Mouse (Mus musculus) liver, embryonic 13.5 days (tissue): ENCODE measurements around the gene Cd72. TPM values are rescaled to one million over a fixed set of nuclear protein-coding genes. Genes with fewer than 3 reads are reported as not detected.

Source experiments
- ATAC-seq: fragments of 200-750 bp; cut with Nextera tagmentation; 2 replicates; pipeline ENCODE4 v1.8.0; 2017; ENCODE audit warnings: low read depth, mild to moderate bottlenecking, moderate number of reproducible peaks, moderate library complexity
- DNase-seq: peaks from one replicate; pipeline ENCODE4 v3.0.0; 2022
- H3K27ac ChIP-seq: fragments of 300-500 bp; sonication (generic); 2 replicates; pipeline ENCODE4 v1.5.1; 2015; ENCODE audit warnings: moderate library complexity, mild to moderate bottlenecking, inconsistent platforms
- H3K27me3 ChIP-seq: fragments of 300-500 bp; sonication (generic); 2 replicates; pipeline ENCODE4 v1.6.1; 2015; ENCODE audit warnings: mild to moderate bottlenecking, inconsistent platforms
- H3K36me3 ChIP-seq: fragments of 300-500 bp; sonication (generic); 2 replicates; pipeline ENCODE4 v1.6.1; 2015; ENCODE audit warnings: mild to moderate bottlenecking, inconsistent platforms
- H3K4me1 ChIP-seq: fragments of 300-500 bp; sonication (generic); replicated peaks from 2 replicates; pipeline ENCODE4 v1.6.1; 2015; ENCODE audit warnings: inconsistent platforms
- H3K4me2 ChIP-seq: fragments of 300-500 bp; sonication (generic); 2 replicates; pipeline ENCODE4 v1.6.1; 2015; ENCODE audit warnings: inconsistent platforms, mild to moderate bottlenecking, moderate library complexity
- H3K4me3 ChIP-seq: fragments of 300-500 bp; sonication (generic); replicated peaks from 2 replicates; pipeline ENCODE4 v1.5.1; 2015; ENCODE audit warnings: mild to moderate bottlenecking, inconsistent platforms
- H3K9ac ChIP-seq: fragments of 300-500 bp; sonication (generic); 2 replicates; pipeline ENCODE4 v1.6.1; 2015; ENCODE audit warnings: mild to moderate bottlenecking, inconsistent platforms
- H3K9me3 ChIP-seq: fragments of 300-500 bp; sonication (generic); replicated peaks from 2 replicates; pipeline ENCODE4 v1.6.1; 2016; ENCODE audit warnings: inconsistent platforms
- whole genome bisulfite sequencing: fragments of 180-500 bp; shearing (Covaris S2); methylation state at CpG from one replicate; pipeline ENCODE4 v1.1.7; 2015; ENCODE audit not compliant: insufficient replicate concordance; 5-methylcytosine and 5-hydroxymethylcytosine counted together
- polyA plus RNA-seq: library from polyadenylated mRNA; unstranded; fragments of >200 nt; fragmentation: Nextera tagmentation; extraction: Ambion mirVana; gene quantifications from 2 replicates; pipeline ENCODE4 v1.2.1, GENCODE M21; 2015

Cd72 gene
- polyA plus RNA-seq, 1 experiment from 2014 or later = 0.70 TPM

- Histone ChIP-seq H3K4me3 (no peak overlapping the region), H3K36me3 (0 out of 2 replicates have a peak, but pooled peaks cover 7% of the 10 kb centered on the region), H3K27me3 (peaks cover 88% of the 10 kb centered on the region), H3K4me2 (no peak overlapping the region), H3K27ac (no peak overlapping the region), H3K9me3 (no peaks in the 10 kb centered on the region), H3K4me1 (peaks cover 16% of the 10 kb centered on the region), H3K9ac (no peak overlapping the region)
- 44% methylated on average over 10 of the region's 10 CpGs for WGBS
- DNase-seq (no peak), ATAC-seq (no peak)
Measured at GRCm38 (mm10) chr4:43426487-43426886, 27.9 kb downstream of the Cd72 start.

GRCm38 (mm10) chr4:43425648-43426380, 28.6 kb downstream of the Cd72 start:
- H3K9ac ChIP-seq = no peak overlapping the region
- peaks cover 18% of the 10 kb centered on the region for H3K4me1 ChIP-seq
- ATAC-seq = no peak
- no peak for DNase-seq
- H3K9me3 ChIP-seq = no peaks in the 10 kb centered on the region
- 16% methylated on average over 30 of the region's 31 CpGs for WGBS
- peak overlapping the region; percentile 30 for H3K4me3 ChIP-seq
- 0 out of 2 replicates have a peak, but pooled peaks cover 7% of the 10 kb centered on the region for H3K36me3 ChIP-seq
- no peak overlapping the region for H3K27ac ChIP-seq
- peak overlapping the region; percentile 50 for H3K4me2 ChIP-seq
- peaks cover 86% of the 10 kb centered on the region for H3K27me3 ChIP-seq

GRCm38 (mm10) chr4:43425197-43425596, 29.2 kb downstream of the Cd72 start:
- peak overlapping the region; percentile 50 for H3K4me2 ChIP-seq
- H3K9ac ChIP-seq = no peak overlapping the region
- peaks cover 18% of the 10 kb centered on the region for H3K4me1 ChIP-seq
- ATAC-seq (no peak), DNase-seq (no peak)
- 0 out of 2 replicates have a peak, but pooled peaks cover 7% of the 10 kb centered on the region for H3K36me3 ChIP-seq
- WGBS = 18% methylated on average over 14 of the region's 14 CpGs
- H3K27me3 ChIP-seq = peaks cover 79% of the 10 kb centered on the region
- H3K9me3 ChIP-seq = no peaks in the 10 kb centered on the region
- no peak overlapping the region for H3K27ac ChIP-seq
- peak overlapping the region; percentile 30 for H3K4me3 ChIP-seq

- Histone ChIP-seq H3K4me1 (peaks cover 23% of the 10 kb centered on the region), H3K27me3 (peaks cover 70% of the 10 kb centered on the region), H3K4me3 (no peak overlapping the region), H3K9me3 (no peaks in the 10 kb centered on the region), H3K9ac (no peak overlapping the region), H3K36me3 (0 out of 2 replicates have a peak, but pooled peaks cover 7% of the 10 kb centered on the region), H3K4me2 (no peak overlapping the region), H3K27ac (no peak overlapping the region)
- 69% methylated on average over 9 of the region's 9 CpGs for WGBS
- no peak for DNase-seq
- ATAC-seq = no peak
Measured at GRCm38 (mm10) chr4:43424072-43424471, 30.4 kb downstream of the Cd72 start.

- ATAC-seq (no peak), DNase-seq (no peak)
- H3K27ac ChIP-seq = no peak overlapping the region
- H3K4me3 ChIP-seq = no peak overlapping the region
- H3K36me3 ChIP-seq = 0 out of 2 replicates have a peak, but pooled peaks cover 7% of the 10 kb centered on the region
- no peak overlapping the region for H3K9ac ChIP-seq
- no peaks in the 10 kb centered on the region for H3K9me3 ChIP-seq
- no peak overlapping the region for H3K4me2 ChIP-seq
- peaks cover 63% of the 10 kb centered on the region for H3K27me3 ChIP-seq
- 69% methylated on average over 20 of the region's 20 CpGs for WGBS
- peaks cover 22% of the 10 kb centered on the region for H3K4me1 ChIP-seq
Measured at GRCm38 (mm10) chr4:43423267-43423934, 31.0 kb downstream of the Cd72 start.

- Histone ChIP-seq H3K27ac (no peak overlapping the region), H3K9ac (no peak overlapping the region), H3K27me3 (peaks cover 47% of the 10 kb centered on the region), H3K4me2 (no peak overlapping the region), H3K9me3 (no peaks in the 10 kb centered on the region), H3K4me1 (peaks cover 31% of the 10 kb centered on the region), H3K36me3 (0 out of 2 replicates have a peak, but pooled peaks cover 7% of the 10 kb centered on the region), H3K4me3 (no peak overlapping the region)
- 55% methylated on average over 28 of the region's 28 CpGs for WGBS
- DNase-seq (peak; percentile 38), ATAC-seq (peak; percentile 60)
Measured at GRCm38 (mm10) chr4:43421632-43422240, 32.7 kb downstream of the Cd72 start.

GRCm38 (mm10) chr4:43420305-43420704, 34.1 kb downstream of the Cd72 start:
- 3% methylated on average over 6 of the region's 6 CpGs for WGBS
- 0 out of 2 replicates have a peak, but pooled peaks cover 14% of the 10 kb centered on the region for H3K36me3 ChIP-seq

GRCm38 (mm10) chr4:43419801-43420281, 34.6 kb downstream of the Cd72 start:
- no peak overlapping the region for H3K27ac ChIP-seq
- H3K4me1 ChIP-seq = peaks cover 24% of the 10 kb centered on the region
- DNase-seq (no peak), ATAC-seq (no peak)
- H3K4me3 ChIP-seq = no peak overlapping the region
- H3K27me3 ChIP-seq = peaks cover 28% of the 10 kb centered on the region
- H3K36me3 ChIP-seq = 0 out of 2 replicates have a peak, but pooled peaks cover 14% of the 10 kb centered on the region
- H3K9ac ChIP-seq = no peak overlapping the region
- H3K9me3 ChIP-seq = no peaks in the 10 kb centered on the region
- whole genome bisulfite sequencing = 42% methylated on average over 9 of the region's 9 CpGs
- H3K4me2 ChIP-seq = no peak overlapping the region

More at GRCm38 (mm10) chr4:43420305-43420704, 34.1 kb downstream of the Cd72 start:
- Histone ChIP-seq H3K4me1 (peaks cover 27% of the 10 kb centered on the region), H3K9me3 (no peaks in the 10 kb centered on the region), H3K4me2 (no peak overlapping the region), H3K27ac (no peak overlapping the region), H3K9ac (no peak overlapping the region), H3K27me3 (peaks cover 32% of the 10 kb centered on the region), H3K4me3 (no peak overlapping the region)
- DNase-seq (peak; percentile 56), ATAC-seq (no peak)

GRCm38 (mm10) chr4:43418973-43419656, 35.3 kb downstream of the Cd72 start:
- ATAC-seq = no peak
- no peak overlapping the region for H3K9ac ChIP-seq
- H3K9me3 ChIP-seq = no peaks in the 10 kb centered on the region
- no peak overlapping the region for H3K4me3 ChIP-seq
- H3K36me3 ChIP-seq = 0 out of 2 replicates have a peak, but pooled peaks cover 14% of the 10 kb centered on the region
- H3K27ac ChIP-seq = no peak overlapping the region
- DNase-seq = no peak
- peaks cover 24% of the 10 kb centered on the region for H3K4me1 ChIP-seq
- no peak overlapping the region for H3K4me2 ChIP-seq
- 59% methylated on average over 15 of the region's 15 CpGs for WGBS
- H3K27me3 ChIP-seq = peaks cover 20% of the 10 kb centered on the region

- Histone ChIP-seq H3K9ac (no peak overlapping the region), H3K4me1 (peaks cover 24% of the 10 kb centered on the region), H3K36me3 (0 out of 2 replicates have a peak, but pooled peaks cover 14% of the 10 kb centered on the region), H3K27ac (no peak overlapping the region), H3K27me3 (peaks cover 14% of the 10 kb centered on the region), H3K4me2 (no peak overlapping the region), H3K9me3 (no peaks in the 10 kb centered on the region), H3K4me3 (no peak overlapping the region)
- DNase-seq (no peak), ATAC-seq (no peak)
- 69% methylated on average over 4 of the region's 4 CpGs for WGBS
Measured at GRCm38 (mm10) chr4:43418450-43418849, 36.0 kb downstream of the Cd72 start.
